9 mouse cellular contexts compared by ENCODE assay signal in the genomic region with DNA sequence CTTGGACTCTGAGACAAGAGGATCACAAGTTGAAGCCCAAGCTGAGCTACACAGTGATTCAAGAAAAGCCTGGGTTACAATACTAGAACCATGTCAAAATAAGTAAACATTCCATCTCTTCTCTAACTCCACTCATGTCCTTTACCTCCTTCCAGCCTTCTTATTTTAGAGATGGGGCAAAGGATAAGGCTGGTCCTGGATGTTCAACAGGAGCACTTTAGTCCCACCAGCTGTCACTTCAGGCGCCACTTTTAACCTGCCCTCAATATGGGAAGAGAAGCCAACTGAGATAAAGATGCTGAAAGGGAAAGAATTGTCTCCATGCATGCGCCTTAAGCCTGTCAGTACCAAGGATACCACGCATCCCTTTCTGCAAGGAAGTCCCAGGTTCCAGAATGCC. TPM values are rescaled to one million over a fixed set of nuclear protein-coding genes. Genes with fewer than 3 reads are reported as not detected.
DNase-seq lines count a peak whose midpoint lies in the region; ATAC-seq and TF ChIP-seq lines count a peak whose summit lies in the region.
"Had no signal": no experiment of that assay in that cellular context is flagged by ENCODE, and none has a peak within 500 bp of the region (broad histone marks: within the 10 kb centered on the region; RNA-seq: fewer than 3 reads in every experiment).

No protein-coding gene starts in this region.

- no peak for TF ChIP-seq POLR2A in cortical plate, adult 2 months (IDR thresholded peaks at IDR 0.05; ENCODE audit: extremely low read depth, insufficient read depth, low read length)

- no peak for TF ChIP-seq CTCF in cortical plate, adult 2 months (IDR thresholded peaks at IDR 0.05; ENCODE audit: extremely low read depth, insufficient read depth, low read length)
- no peak for TF ChIP-seq CTCF in hindbrain, postnatal 0 days (IDR thresholded peaks at IDR 0.05; ENCODE audit: low read depth)

- H3K9me3 ChIP-seq in kidney, embryonic 15.5 days (replicated peaks), result no peaks in the 10 kb centered on the region; the same call in 1 of the 2 replicates
- H3K9me3 ChIP-seq in hindbrain, postnatal 0 days (ENCODE audit: low read length), result no peaks in the 10 kb centered on the region
- H3K9me3 ChIP-seq in midbrain, embryonic 15.5 days, result no peaks in the 10 kb centered on the region

- H3K27me3 ChIP-seq in kidney, embryonic 15.5 days, result no peaks in the 10 kb centered on the region
- no peaks in the 10 kb centered on the region for H3K27me3 ChIP-seq in hindbrain, postnatal 0 days (ENCODE audit: insufficient read depth, low read length)
- no peaks in the 10 kb centered on the region for H3K27me3 ChIP-seq in midbrain, embryonic 15.5 days (replicated peaks)

- peaks cover 20% of the 10 kb centered on the region for H3K36me3 ChIP-seq in kidney, embryonic 15.5 days
- peaks cover 6% of the 10 kb centered on the region; the same call in 1 of the 2 replicates for H3K36me3 ChIP-seq in hindbrain, postnatal 0 days (ENCODE audit: insufficient read depth, low read length)
- H3K36me3 ChIP-seq in midbrain, embryonic 15.5 days (replicated peaks), result peaks cover 6% of the 10 kb centered on the region; the same call in 1 of the 2 replicates

- H3K4me2 ChIP-seq in kidney, embryonic 15.5 days, result peak overlapping the region; percentile 76
- H3K4me2 ChIP-seq in hindbrain, postnatal 0 days (ENCODE audit: low read depth, low read length), result peak overlapping the region; percentile 97
- peak overlapping the region; percentile 82 for H3K4me2 ChIP-seq in midbrain, embryonic 15.5 days

- peak overlapping the region; percentile 93 for H3K9ac ChIP-seq in kidney, embryonic 15.5 days
- H3K9ac ChIP-seq in hindbrain, postnatal 0 days (replicated peaks; ENCODE audit: low read length), result peak overlapping the region; percentile 93
- H3K9ac ChIP-seq in midbrain, embryonic 15.5 days, result peak overlapping the region; percentile 80

- peak overlapping the region; percentile 92 for H3K27ac ChIP-seq in kidney, embryonic 15.5 days
- no peak overlapping the region for H3K27ac ChIP-seq in cortical plate, adult 2 months (ENCODE audit: insufficient read depth, low read length)
- H3K27ac ChIP-seq in hindbrain, postnatal 0 days, result peak overlapping the region; percentile 88; the same call in 1 of the 2 replicates
- peak overlapping the region; percentile 87; the same call in 1 of the 2 replicates for H3K27ac ChIP-seq in midbrain, embryonic 15.5 days

- H3K4me1 ChIP-seq in kidney, embryonic 15.5 days, result peaks cover 19% of the 10 kb centered on the region
- peaks cover 7% of the 10 kb centered on the region; the same call in 1 of the 2 replicates for H3K4me1 ChIP-seq in cortical plate, adult 2 months (ENCODE audit: control insufficient read depth, insufficient read depth, low read length)
- peaks cover 20% of the 10 kb centered on the region for H3K4me1 ChIP-seq in hindbrain, postnatal 0 days (ENCODE audit: insufficient read depth, low read length)
- H3K4me1 ChIP-seq in midbrain, embryonic 15.5 days, result peaks cover 22% of the 10 kb centered on the region

- under 1% methylated on average over 3 of the region's 3 CpGs for WGBS in kidney, embryonic 15.5 days
- 1% methylated on average over 3 of the region's 3 CpGs for WGBS in hindbrain, postnatal 0 days
- 3% methylated on average over 3 of the region's 3 CpGs for WGBS in midbrain, embryonic 15.5 days

- no peak for ATAC-seq in kidney, embryonic 15.5 days (replicated peaks; ENCODE audit: low FRiP score)
- ATAC-seq in hindbrain, postnatal 0 days, result no peak
- no peak for ATAC-seq in midbrain, embryonic 15.5 days (replicated peaks)
- ATAC-seq in frontal cortex, adult (ENCODE audit: low TSS enrichment), result no peak

- H3K4me3 ChIP-seq in kidney, embryonic 15.5 days (replicated peaks), result peak overlapping the region; percentile 97
- H3K4me3 ChIP-seq in cortical plate, adult 2 months (ENCODE audit: insufficient read depth, low read length), result peak overlapping the region; percentile 55
- peak overlapping the region; percentile 99 for H3K4me3 ChIP-seq in hindbrain, postnatal 0 days (ENCODE audit: low read length)
- H3K4me3 ChIP-seq in midbrain, embryonic 15.5 days, result peak overlapping the region; percentile 93

- DNase-seq in kidney, postnatal 4 days, result no peak
- no peak for DNase-seq in hindbrain, postnatal 0 days (ENCODE audit: low spot score)
- no peak for DNase-seq in right cerebral cortex, postnatal 4 days
- DNase-seq in right cerebral cortex, postnatal 14 days, result no peak
- DNase-seq: right cerebral cortex, postnatal 25 days had no signal

RNA-seq across cellular contexts. Expression of gene Prcc, which starts 1.1 kb away (rescaled TPM):
- 14.4 and 16.1 TPM in 2 replicates for polyA plus RNA-seq in kidney, embryonic 15.5 days (2015; fragmentation: Nextera tagmentation; extraction: Ambion mirVana)
- 36.6 and 37.2 TPM in 2 replicates for polyA plus RNA-seq in cortical plate, adult 2 months (2012; rRNA removed)
- 93.8 and 97.8 TPM in 2 replicates for total RNA-seq in hindbrain, postnatal 0 days (2014; rRNA removed)
- 20.8 and 20.9 TPM in 2 replicates for polyA plus RNA-seq in hindbrain, postnatal 0 days (2015; fragmentation: Nextera tagmentation; extraction: Ambion mirVana)
- 15.8 and 17.2 TPM in 2 replicates for polyA plus RNA-seq in midbrain, embryonic 15.5 days (2015; fragmentation: Nextera tagmentation; extraction: Ambion mirVana)

RNA-seq across cellular contexts. Expression of gene Hdgf, which starts 21.8 kb away (rescaled TPM):
- polyA plus RNA-seq in kidney, embryonic 15.5 days (2015; fragmentation: Nextera tagmentation; extraction: Ambion mirVana), result 221 and 234 TPM in 2 replicates
- 169 and 175 TPM in 2 replicates for polyA plus RNA-seq in cortical plate, adult 2 months (2012; rRNA removed)
- total RNA-seq in hindbrain, postnatal 0 days (2014; rRNA removed), result 82.1 and 82.7 TPM in 2 replicates
- 145 and 148 TPM in 2 replicates for polyA plus RNA-seq in hindbrain, postnatal 0 days (2015; fragmentation: Nextera tagmentation; extraction: Ambion mirVana)
- 173 and 190 TPM in 2 replicates for polyA plus RNA-seq in midbrain, embryonic 15.5 days (2015; fragmentation: Nextera tagmentation; extraction: Ambion mirVana)

RNA-seq across cellular contexts. Expression of gene Mrpl24, which starts 35.0 kb away (rescaled TPM):
- 85.4 TPM in 2 replicates for polyA plus RNA-seq in kidney, embryonic 15.5 days (2015; fragmentation: Nextera tagmentation; extraction: Ambion mirVana)
- 69.2 and 72.4 TPM in 2 replicates for polyA plus RNA-seq in cortical plate, adult 2 months (2012; rRNA removed)
- total RNA-seq in hindbrain, postnatal 0 days (2014; rRNA removed), result 32.1 and 43.2 TPM in 2 replicates
- polyA plus RNA-seq in hindbrain, postnatal 0 days (2015; fragmentation: Nextera tagmentation; extraction: Ambion mirVana), result 44.6 and 50.3 TPM in 2 replicates
- 51.5 and 55.4 TPM in 2 replicates for polyA plus RNA-seq in midbrain, embryonic 15.5 days (2015; fragmentation: Nextera tagmentation; extraction: Ambion mirVana)

RNA-seq across cellular contexts. Expression of gene Sh2d2a, which starts 37.7 kb away (rescaled TPM):
- polyA plus RNA-seq in kidney, embryonic 15.5 days (2015; fragmentation: Nextera tagmentation; extraction: Ambion mirVana), result 0.09 TPM in 1 of 2 replicates, not detected in the other
- polyA plus RNA-seq in cortical plate, adult 2 months (2012; rRNA removed), result 0.04 TPM in 1 of 2 replicates, not detected in the other
- total RNA-seq in hindbrain, postnatal 0 days (2014; rRNA removed), result not detected in 2 replicates
- not detected in 2 replicates for polyA plus RNA-seq in hindbrain, postnatal 0 days (2015; fragmentation: Nextera tagmentation; extraction: Ambion mirVana)
- not detected in 2 replicates for polyA plus RNA-seq in midbrain, embryonic 15.5 days (2015; fragmentation: Nextera tagmentation; extraction: Ambion mirVana)

RNA-seq across cellular contexts. Expression of gene Isg20l2, which starts 45.8 kb away (rescaled TPM):
- polyA plus RNA-seq in kidney, embryonic 15.5 days (2015; fragmentation: Nextera tagmentation; extraction: Ambion mirVana), result 62.5 and 64.3 TPM in 2 replicates
- polyA plus RNA-seq in cortical plate, adult 2 months (2012; rRNA removed), result 11.3 and 12.0 TPM in 2 replicates
- 23.8 and 26.2 TPM in 2 replicates for total RNA-seq in hindbrain, postnatal 0 days (2014; rRNA removed)
- polyA plus RNA-seq in hindbrain, postnatal 0 days (2015; fragmentation: Nextera tagmentation; extraction: Ambion mirVana), result 19.1 and 20.1 TPM in 2 replicates
- polyA plus RNA-seq in midbrain, embryonic 15.5 days (2015; fragmentation: Nextera tagmentation; extraction: Ambion mirVana), result 30.5 and 34.9 TPM in 2 replicates
